Mouse (Mus musculus) embryo, embryonic 10 days (tissue): Measurements from ENCODE around the gene Lce3b.

Experiments
- DNase-seq: peaks from one replicate; pipeline ENCODE4 v3.0.0-alpha.2; 2015; ENCODE audit warnings: low spot score

The Lce3b gene

GRCm38 (mm10) chr3:92932679-92933078 is at the start of gene Lce3b:
TSS of gene Lce3b (plus strand) at chr3:92932979.
- DNase-seq = no peak

DNA sequence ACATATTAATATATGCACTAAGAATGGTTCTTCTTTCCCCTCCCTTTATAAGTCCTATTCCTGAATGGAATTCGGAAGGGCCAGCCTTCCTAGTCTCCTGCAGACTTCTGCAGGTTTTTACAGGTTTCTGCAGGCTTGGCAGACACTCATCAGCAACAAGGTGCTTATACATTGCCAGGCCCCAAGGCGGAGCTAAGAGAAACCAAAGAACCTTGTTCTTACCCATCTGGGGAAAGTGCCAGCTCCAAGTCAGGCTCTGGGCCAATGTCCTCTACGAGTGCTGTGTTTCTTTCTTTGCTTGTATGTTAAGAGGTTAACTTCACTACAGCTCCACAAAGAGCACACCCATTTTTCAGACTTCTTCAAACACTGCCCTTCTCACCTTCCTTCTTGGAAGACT is 38.7 kb upstream of the Lce3b start:
- no peak for DNase-seq

DNA sequence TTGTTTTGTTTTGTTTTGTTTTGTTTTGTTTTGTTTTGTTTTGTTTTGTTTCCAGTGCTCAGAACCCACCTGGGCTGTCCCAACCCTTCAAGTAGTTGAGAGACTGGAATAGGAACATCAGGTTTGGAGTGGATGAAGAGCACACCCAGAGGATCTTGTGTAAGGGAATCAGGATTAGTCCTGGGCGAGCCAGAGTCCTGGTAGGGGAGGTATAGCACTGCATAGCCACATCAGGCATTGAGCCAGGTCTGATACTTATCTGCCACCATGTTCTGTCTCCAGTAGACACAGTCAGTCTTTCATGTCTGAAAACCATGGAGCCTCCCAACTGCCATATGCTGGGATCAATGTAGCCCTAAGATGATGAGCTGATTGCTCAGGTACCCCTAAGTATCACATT is 38.3 kb upstream of the Lce3b start:
- no peak for DNase-seq

DNA sequence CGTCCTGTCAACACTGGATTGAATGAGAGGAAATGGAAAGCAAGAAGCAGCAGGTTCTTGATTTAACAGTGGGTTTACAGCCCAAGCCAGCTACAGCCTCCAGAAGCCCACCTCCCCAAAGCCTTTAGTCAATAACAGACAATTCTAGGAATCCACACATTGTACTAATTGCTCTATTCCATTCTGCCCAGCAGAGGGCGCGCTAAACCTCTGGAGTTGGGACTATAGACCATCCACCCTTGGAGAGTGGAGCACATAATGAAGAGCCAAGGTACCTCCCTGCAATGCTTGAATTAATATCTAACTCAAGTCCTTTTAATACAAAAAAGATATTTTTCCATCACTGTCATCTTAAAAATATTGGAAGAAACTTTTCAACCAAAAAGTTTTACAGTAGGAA is 29.8 kb upstream of the Lce3b start:
- DNase-seq = peak; percentile 61

- peak; percentile 67 for DNase-seq
These were observed 29.1 kb upstream of the Lce3b start for GRCm38 (mm10) chr3:92903640-92904039.

DNA sequence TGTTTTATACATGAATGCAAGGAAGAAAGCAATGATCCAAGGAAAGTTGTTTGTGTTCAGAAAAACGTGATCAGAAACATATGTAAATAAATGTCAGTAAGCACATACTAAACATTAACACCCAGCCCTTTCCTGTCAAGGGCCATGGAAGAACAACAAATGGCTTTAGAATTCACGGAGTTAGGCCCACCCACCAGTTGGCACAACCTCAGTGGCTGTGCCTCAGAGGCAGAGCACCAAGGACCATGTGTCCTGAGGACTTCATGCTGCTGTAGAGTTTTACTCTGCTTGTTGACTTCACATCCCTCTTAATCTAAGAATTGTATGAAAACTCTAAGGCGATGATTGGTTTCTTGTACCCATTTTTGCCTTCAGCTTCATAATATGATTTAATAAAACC is 27.6 kb upstream of the Lce3b start:
- no peak for DNase-seq

DNA sequence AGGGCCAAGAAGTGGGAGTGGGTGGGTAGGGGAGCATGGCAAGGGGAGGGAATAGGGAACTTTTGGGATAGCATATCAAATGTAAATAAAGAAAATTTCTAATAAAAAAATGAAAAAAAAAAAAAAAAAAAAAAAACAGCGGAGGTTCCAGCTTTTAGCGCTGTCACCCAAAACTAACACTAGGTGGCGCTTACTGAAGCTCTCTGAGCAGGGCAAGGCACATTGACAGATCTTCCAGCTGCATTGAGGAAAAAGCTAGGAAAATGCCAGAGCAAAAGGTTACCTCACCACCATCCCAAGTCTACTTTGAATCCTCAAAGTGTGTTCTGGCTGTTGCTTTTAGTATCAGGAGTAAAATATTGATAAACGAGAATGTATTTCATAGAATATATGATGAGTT is 25.2 kb upstream of the Lce3b start:
- DNase-seq = peak; percentile 68

DNA sequence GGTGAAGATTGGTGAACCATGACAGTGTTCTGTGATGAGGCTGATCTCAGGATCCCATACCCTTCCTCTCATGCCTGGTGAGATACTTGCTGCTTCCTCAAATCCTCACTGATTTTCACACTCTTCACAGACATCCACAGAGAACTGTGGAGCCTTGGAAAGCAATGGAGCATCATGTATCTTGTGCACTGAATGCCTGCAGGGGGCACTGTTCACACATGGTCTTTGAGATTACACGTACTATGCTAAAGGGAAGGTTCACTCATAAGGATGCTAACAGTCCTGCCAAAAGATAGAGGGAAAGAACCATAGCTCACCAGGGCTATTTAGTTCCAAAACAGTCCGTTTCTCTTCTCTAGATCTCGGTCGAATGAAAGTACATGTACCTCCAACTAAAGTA is 12.4 kb upstream of the Lce3b start:
- DNase-seq = peak; percentile 72

- DNase-seq = no peak
These were observed 6.6 kb upstream of the Lce3b start, which contains the start of gene Lce3a for GRCm38 (mm10) chr3:92926130-92926529. TSS of gene Lce3a (minus strand) at chr3:92926230.

DNA sequence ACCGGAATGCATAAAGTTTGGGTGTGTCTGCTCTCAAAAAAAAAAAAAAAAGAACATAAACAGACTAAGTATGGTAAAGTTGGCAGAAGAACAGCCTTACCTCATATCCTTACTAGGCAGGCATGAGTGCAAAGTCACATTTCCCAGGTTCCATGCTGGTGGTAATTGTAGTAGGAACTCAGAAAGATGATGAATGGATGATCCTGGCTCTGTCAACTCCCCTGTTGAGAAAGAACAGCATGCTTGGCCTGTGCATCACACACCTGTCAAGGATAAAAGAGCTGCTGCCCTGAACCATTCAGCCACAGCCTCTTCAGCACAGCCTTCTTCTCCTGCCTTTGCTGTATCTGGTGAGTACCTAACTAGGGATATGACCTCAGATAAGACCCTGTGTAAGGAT is 11.4 kb downstream of the Lce3b start, which contains the start of gene Lce3c:
Gene Lce3c, plus strand, starts transcription at position 301 of the 400 bp plus-strand sequence.
- DNase-seq = no peak

- no peak for DNase-seq
These were observed 24.3 kb downstream of the Lce3b start, which contains the start of gene Lce3d for GRCm38 (mm10) chr3:92957090-92957489. TSS of gene Lce3d (plus strand) at chr3:92957390.

- no peak for DNase-seq
These were observed 34.0 kb downstream of the Lce3b start, which contains the start of gene Lce3e for GRCm38 (mm10) chr3:92966761-92967160. TSS of gene Lce3e (plus strand) at chr3:92967061.

DNA sequence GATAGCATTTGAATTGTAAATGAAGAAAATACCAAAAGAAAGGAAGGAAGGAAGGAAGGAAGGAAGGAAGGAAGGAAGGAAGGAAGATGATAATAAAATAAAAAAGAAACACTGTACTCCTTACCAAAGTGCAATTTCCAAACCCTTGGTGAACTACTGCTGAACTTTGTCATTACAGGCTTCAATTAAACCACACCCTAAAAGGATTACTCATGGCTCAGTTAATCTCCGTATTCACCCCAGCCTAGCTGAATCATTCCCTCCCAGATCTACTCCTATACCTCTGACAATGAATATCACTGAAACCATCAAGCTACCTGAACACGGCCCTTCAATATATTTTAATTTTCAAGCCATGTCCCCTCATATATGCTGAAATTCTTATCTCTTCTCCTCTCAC is 45.7 kb downstream of the Lce3b start:
- DNase-seq = no peak
